Mouse (Mus musculus): ENCODE data around the gene Apoa1. TPM values are rescaled to one million over a fixed set of nuclear protein-coding genes. Genes with fewer than 3 reads are reported as not detected.
A peak's percentile ranks its signal among the peaks of the same experiment; 100 is the strongest.

Apoa1 gene
- polyA plus RNA-seq (2012; rRNA removed) = 2.0 and 2.4 TPM in 2 replicates

DNA sequence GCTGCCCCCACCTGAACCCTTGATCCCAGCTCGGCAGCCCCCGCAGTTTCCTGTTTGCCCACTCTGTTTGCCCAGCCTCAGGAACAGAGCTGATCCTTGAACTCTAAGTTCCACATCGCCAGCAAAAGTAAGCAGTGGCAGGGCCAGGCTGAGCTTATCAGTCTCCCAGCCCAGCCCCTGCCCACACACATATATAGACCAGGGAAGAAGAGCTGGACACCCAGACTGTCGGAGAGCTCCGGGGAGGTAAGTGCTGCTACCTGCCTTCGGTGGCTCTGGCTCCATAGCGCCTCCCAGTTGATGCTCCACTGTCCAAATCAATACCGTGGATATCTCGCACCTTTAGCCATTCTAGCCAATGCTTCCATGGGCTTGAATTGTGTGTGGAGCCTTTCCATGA, at the start of gene Apoa1:
Apoa1 (plus strand) TSS at position 90 of the 400 bp plus-strand sequence.
- Histone ChIP-seq H3K27ac (ENCODE audit: insufficient read depth, low read length) (no peak within 1 kb of the TSS), H3K4me3 (ENCODE audit: insufficient read depth, low read length) (no peak within 1 kb of the TSS; the same call in 1 of the 2 replicates), H3K4me1 (ENCODE audit: control insufficient read depth, insufficient read depth, low read length) (no peaks in the 10 kb centered on the region)
- no peak for TF ChIP-seq POLR2A (IDR thresholded peaks at IDR 0.05; ENCODE audit: extremely low read depth, insufficient read depth, low read length)
- no peak for TF ChIP-seq CTCF (IDR thresholded peaks at IDR 0.05; ENCODE audit: extremely low read depth, insufficient read depth, low read length)

DNA sequence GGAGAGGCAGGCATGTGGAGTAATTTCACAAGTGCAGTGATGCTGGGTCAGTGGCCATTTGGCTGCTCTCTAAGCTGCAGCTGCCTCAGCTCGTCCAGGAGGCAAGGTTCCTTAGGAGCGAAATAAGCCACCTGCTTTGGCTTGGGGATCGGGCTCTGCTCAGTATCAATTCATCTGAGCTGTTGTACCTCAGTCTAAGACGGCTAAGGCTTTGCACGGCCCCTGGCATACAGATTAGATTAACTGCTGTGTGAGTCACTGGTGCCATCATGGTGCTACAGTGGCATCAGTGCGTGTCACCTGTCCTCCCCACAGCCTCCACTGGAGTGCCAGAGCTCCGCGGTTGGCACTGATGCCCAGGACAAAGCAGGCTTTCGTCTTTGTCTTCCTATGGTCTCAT, 49.8 kb upstream of the Apoa1 start:
- Histone ChIP-seq H3K4me1 (ENCODE audit: control insufficient read depth, insufficient read depth, low read length) (peaks cover 1% of the 10 kb centered on the region; the same call in 1 of the 2 replicates), H3K27ac (ENCODE audit: insufficient read depth, low read length) (no peak overlapping the region), H3K4me3 (ENCODE audit: insufficient read depth, low read length) (no peak overlapping the region)
- TF ChIP-seq CTCF (IDR thresholded peaks at IDR 0.05; ENCODE audit: extremely low read depth, insufficient read depth, low read length) (no peak), POLR2A (IDR thresholded peaks at IDR 0.05; ENCODE audit: extremely low read depth, insufficient read depth, low read length) (no peak)

DNA sequence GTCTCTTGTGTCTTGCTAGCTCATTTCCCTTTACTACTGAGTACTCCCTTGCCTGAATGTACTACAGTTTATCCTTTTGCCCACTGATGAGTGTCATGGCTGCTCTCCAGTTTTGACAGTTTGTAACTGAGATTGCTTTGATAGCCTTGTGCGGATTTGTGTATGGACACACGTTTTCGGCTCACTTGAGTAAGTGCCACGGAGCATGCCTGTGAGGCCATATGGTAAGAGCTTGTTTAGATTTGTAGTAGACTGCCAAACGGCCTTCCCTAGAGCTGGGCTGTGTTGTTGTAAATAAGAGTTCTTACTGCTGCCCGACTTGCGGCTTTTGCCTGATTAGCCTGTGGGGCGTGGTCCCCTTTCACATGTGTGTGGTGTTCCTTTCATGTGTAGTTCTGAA, 47.1 kb upstream of the Apoa1 start:
- H3K4me1 ChIP-seq (ENCODE audit: control insufficient read depth, insufficient read depth, low read length) = 0 out of 2 replicates have a peak, but pooled peaks cover 2% of the 10 kb centered on the region
- no peak for TF ChIP-seq CTCF (IDR thresholded peaks at IDR 0.05; ENCODE audit: extremely low read depth, insufficient read depth, low read length)
- TF ChIP-seq POLR2A (IDR thresholded peaks at IDR 0.05; ENCODE audit: extremely low read depth, insufficient read depth, low read length) = no peak
- no peak overlapping the region for H3K27ac ChIP-seq (ENCODE audit: insufficient read depth, low read length)
- no peak overlapping the region for H3K4me3 ChIP-seq (ENCODE audit: insufficient read depth, low read length)

DNA sequence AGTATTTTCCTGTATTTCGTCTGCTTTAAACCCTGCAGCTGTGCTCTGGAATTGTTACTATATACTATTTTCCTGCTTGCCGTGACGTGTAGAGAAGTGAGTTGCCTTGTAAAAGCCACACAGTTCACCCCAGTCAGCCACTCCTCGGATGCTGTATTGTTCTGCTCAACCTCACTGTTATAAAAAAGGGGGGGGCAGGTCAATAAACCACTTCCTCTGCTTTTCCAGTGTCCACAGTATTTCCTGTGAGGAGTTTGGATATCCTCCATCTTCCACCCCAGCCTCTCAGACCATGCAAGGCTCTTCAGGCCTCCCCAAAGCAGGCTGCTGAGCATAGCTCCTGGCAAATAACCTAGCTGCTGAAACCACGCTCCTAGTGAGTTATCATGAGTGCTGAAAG, 43.8 kb upstream of the Apoa1 start:
- Histone ChIP-seq H3K4me3 (ENCODE audit: insufficient read depth, low read length) (no peak overlapping the region), H3K27ac (ENCODE audit: insufficient read depth, low read length) (no peak overlapping the region), H3K4me1 (ENCODE audit: control insufficient read depth, insufficient read depth, low read length) (0 out of 2 replicates have a peak, but pooled peaks cover 2% of the 10 kb centered on the region)
- TF ChIP-seq CTCF (IDR thresholded peaks at IDR 0.05; ENCODE audit: extremely low read depth, insufficient read depth, low read length) = no peak

DNA sequence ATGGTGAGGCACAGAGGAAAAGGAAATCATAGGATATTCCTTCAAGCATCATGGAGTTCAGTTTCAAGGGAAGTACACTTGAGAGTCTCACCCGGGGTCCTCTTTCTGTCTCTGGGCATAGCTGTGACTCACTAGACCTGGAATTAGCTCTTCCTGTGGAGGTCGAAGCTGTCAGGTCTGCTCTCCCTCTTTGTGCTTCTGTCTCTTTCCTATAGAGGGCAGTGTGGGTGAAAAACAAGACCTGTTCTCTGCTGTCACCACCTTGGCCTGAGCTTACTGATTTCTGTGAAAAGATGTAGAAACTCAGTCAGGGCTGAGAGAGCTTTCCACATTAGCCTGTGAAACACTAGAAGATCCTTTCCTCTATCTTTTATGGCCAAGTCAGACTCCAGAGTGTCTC, 43.2 kb upstream of the Apoa1 start:
- peak; percentile 30 for TF ChIP-seq CTCF (IDR thresholded peaks at IDR 0.05; ENCODE audit: extremely low read depth, insufficient read depth, low read length)
- no peak for TF ChIP-seq POLR2A (IDR thresholded peaks at IDR 0.05; ENCODE audit: extremely low read depth, insufficient read depth, low read length)
- no peak overlapping the region for H3K27ac ChIP-seq (ENCODE audit: insufficient read depth, low read length)
- H3K4me1 ChIP-seq (ENCODE audit: control insufficient read depth, insufficient read depth, low read length) = 0 out of 2 replicates have a peak, but pooled peaks cover 2% of the 10 kb centered on the region
- no peak overlapping the region for H3K4me3 ChIP-seq (ENCODE audit: insufficient read depth, low read length)

DNA sequence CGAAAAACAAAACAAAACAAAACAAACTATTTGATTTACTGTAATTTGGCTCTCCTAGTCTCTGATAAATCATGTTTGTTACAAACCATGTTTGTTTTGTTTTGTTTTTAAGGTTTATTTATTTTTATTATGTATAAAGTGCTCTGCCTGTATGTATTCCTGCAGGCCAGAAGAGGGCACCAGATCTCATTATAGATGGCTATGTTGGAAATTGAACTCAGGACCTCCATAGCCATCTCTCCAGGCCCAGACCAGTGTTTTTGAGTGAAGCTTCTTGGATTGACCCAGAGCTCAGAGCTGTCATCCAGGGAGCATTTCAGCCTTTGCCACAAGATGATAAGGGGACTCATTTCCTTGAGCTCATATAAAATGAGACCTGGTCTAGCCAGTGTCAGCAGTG, 42.0 kb upstream of the Apoa1 start:
- Histone ChIP-seq H3K27ac (ENCODE audit: insufficient read depth, low read length) (no peak overlapping the region), H3K4me3 (ENCODE audit: insufficient read depth, low read length) (no peak overlapping the region), H3K4me1 (ENCODE audit: control insufficient read depth, insufficient read depth, low read length) (0 out of 2 replicates have a peak, but pooled peaks cover 2% of the 10 kb centered on the region)
- TF ChIP-seq POLR2A (IDR thresholded peaks at IDR 0.05; ENCODE audit: extremely low read depth, insufficient read depth, low read length) (no peak), CTCF (IDR thresholded peaks at IDR 0.05; ENCODE audit: extremely low read depth, insufficient read depth, low read length) (no peak)

DNA sequence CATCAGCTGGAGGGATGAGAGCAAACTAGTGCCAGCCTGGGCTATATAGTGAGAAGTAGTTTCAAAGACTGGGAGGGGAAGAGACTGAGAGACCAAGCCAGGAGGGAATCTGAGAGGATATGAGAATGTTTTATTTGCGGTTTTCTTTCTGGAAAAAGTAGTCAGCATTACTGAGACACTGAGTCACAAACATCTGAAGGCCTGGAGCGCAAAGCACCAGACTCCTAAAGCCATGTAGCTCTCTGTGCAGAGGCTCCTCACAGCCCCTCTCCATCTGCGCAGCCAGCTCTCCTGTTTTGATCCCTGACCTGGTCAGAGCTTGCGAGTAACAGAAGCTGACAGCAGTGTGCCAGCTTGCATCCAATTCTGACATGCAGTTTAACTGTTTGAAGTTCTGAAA, 40.0 kb upstream of the Apoa1 start:
- Histone ChIP-seq H3K4me3 (ENCODE audit: insufficient read depth, low read length) (no peak overlapping the region), H3K27ac (ENCODE audit: insufficient read depth, low read length) (no peak overlapping the region), H3K4me1 (ENCODE audit: control insufficient read depth, insufficient read depth, low read length) (0 out of 2 replicates have a peak, but pooled peaks cover 2% of the 10 kb centered on the region)
- TF ChIP-seq POLR2A (IDR thresholded peaks at IDR 0.05; ENCODE audit: extremely low read depth, insufficient read depth, low read length) (no peak), CTCF (IDR thresholded peaks at IDR 0.05; ENCODE audit: extremely low read depth, insufficient read depth, low read length) (no peak)

DNA sequence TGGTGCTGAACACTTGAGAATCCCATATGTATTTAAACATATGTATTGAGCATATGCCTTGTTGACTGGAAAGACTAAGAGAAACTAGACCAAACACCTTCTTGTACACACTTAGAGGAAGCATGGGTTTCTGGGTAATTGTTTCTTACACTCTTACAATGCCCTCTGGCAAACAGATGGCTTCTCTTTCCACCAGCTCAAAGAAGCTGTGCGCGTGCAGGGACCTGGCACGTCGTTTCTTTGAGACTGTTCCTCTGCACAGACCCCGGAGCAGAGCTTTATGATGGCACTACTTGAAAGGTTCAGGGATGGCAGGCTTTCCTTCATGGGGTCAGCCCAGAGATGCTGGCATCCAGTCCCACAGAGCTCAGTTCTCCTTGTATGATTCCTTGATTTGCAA, 39.4 kb upstream of the Apoa1 start:
- Histone ChIP-seq H3K27ac (ENCODE audit: insufficient read depth, low read length) (no peak overlapping the region), H3K4me1 (ENCODE audit: control insufficient read depth, insufficient read depth, low read length) (0 out of 2 replicates have a peak, but pooled peaks cover 2% of the 10 kb centered on the region), H3K4me3 (ENCODE audit: insufficient read depth, low read length) (no peak overlapping the region)
- TF ChIP-seq CTCF (IDR thresholded peaks at IDR 0.05; ENCODE audit: extremely low read depth, insufficient read depth, low read length) (no peak), POLR2A (IDR thresholded peaks at IDR 0.05; ENCODE audit: extremely low read depth, insufficient read depth, low read length) (no peak)

DNA sequence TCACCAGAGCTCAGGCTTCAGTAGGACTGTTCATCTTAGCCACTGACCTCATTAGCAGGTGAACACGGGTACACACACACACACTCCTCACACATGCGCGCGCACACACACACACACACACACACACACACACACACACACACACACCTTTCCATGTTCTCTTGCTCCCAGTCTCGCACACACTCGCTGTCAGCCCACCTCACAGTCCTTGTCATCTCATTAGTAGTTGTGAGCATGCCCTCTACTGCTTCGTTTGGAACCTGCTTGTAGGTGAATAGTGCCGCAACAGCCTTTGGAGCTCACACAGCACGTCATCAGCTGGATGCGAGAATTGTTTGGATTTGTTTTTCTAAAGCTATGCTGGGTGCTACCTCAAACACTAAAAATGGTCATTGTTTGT, 39.0 kb upstream of the Apoa1 start:
- H3K27ac ChIP-seq (ENCODE audit: insufficient read depth, low read length) = no peak overlapping the region
- no peak overlapping the region for H3K4me3 ChIP-seq (ENCODE audit: insufficient read depth, low read length)
- H3K4me1 ChIP-seq (ENCODE audit: control insufficient read depth, insufficient read depth, low read length) = 0 out of 2 replicates have a peak, but pooled peaks cover 2% of the 10 kb centered on the region
- TF ChIP-seq CTCF (IDR thresholded peaks at IDR 0.05; ENCODE audit: extremely low read depth, insufficient read depth, low read length) (0 out of 2 replicates have a peak, but pooled peaks have one; percentile 7), POLR2A (IDR thresholded peaks at IDR 0.05; ENCODE audit: extremely low read depth, insufficient read depth, low read length) (no peak)

DNA sequence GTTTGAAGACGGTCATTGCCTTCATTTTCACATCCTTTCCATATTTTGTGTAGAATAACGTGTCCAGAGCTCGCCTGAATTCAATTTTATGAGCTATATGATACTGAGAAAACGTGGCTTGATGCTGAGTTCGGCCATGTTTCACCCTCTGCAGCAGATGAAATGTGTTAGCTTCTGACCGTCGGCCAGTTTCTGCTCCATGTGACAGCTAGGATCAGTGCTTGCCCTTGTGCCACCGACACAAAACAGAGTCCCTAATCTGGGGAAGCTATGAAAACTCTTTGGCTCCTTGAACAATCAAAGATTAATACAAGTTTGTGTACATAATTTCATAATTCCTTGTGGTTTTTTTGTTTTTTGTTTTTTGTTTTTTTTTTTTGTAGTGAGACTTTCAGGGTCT, 37.1 kb upstream of the Apoa1 start:
- Histone ChIP-seq H3K4me3 (ENCODE audit: insufficient read depth, low read length) (no peak overlapping the region), H3K27ac (ENCODE audit: insufficient read depth, low read length) (no peak overlapping the region), H3K4me1 (ENCODE audit: control insufficient read depth, insufficient read depth, low read length) (no peaks in the 10 kb centered on the region)
- TF ChIP-seq POLR2A (IDR thresholded peaks at IDR 0.05; ENCODE audit: extremely low read depth, insufficient read depth, low read length) = no peak
- no peak for TF ChIP-seq CTCF (IDR thresholded peaks at IDR 0.05; ENCODE audit: extremely low read depth, insufficient read depth, low read length)
